Comparison of ENCODE assay signal across 19 mouse cellular contexts in genomic region chr17:5607352-5607751, GRCm38 (mm10).
DNase-seq lines count a peak whose midpoint lies in the region.
"Had no signal": no experiment of that assay in that cellular context is flagged by ENCODE, and none has a peak within 500 bp of the region (broad histone marks: within the 10 kb centered on the region; RNA-seq: fewer than 3 reads in every experiment).

No protein-coding gene starts in this region.

- DNase-seq in cerebellum, adult 9-10 months, result peak; percentile 55
- no peak for DNase-seq in cerebellum, adult 8-10 months
- DNase-seq in layer of hippocampus, adult 18-20 months (ENCODE audit: low spot score in 2 of 2), result peak; percentile 48 to 80
- DNase-seq in layer of hippocampus, postnatal 10 days (ENCODE audit: low spot score in 2 of 2), result no peak
- peak; percentile 30 to 34 for DNase-seq in cerebellum, postnatal 25 days
- DNase-seq in layer of hippocampus, adult 9-10 months (ENCODE audit: low spot score), result peak; percentile 43
- DNase-seq in lung, postnatal 25 days (ENCODE audit: low spot score), result no peak
- no peak for DNase-seq in spleen, postnatal 10 days (ENCODE audit: low spot score in 2 of 2)
- DNase-seq: adrenal gland, adult 2 months; B cell, adult 2 months; gastrocnemius, postnatal 10 days; heart, adult 11 months; kidney, adult 2 months; liver, embryonic 13.5 days; lung, adult 2 months; lung, postnatal 14 days; right cerebral cortex, postnatal 25 days; spleen, adult 18-20 months; thymus, postnatal 14 days had no signal

Comparison
In these comparisons a context has a peak if more than half of its experiments do, and no peak if none do; other contexts are left out.
1. DNase-seq: peak in cerebellum, adult 9-10 months (single experiment), layer of hippocampus, adult 18-20 months (2 of 2), cerebellum, postnatal 25 days (2 of 2) and layer of hippocampus, adult 9-10 months (single experiment); none in cerebellum, adult 8-10 months (single experiment), layer of hippocampus, postnatal 10 days (0 of 2), lung, postnatal 25 days (single experiment) and spleen, postnatal 10 days (0 of 2).